Mouse (Mus musculus): Measurements from ENCODE around the gene Coro6. TPM values are rescaled to one million over a fixed set of nuclear protein-coding genes. Genes with fewer than 3 reads are reported as not detected.

Coro6 gene
- total RNA-seq (2012; rRNA removed): 0.48 and 0.80 TPM in 2 replicates

DNA sequence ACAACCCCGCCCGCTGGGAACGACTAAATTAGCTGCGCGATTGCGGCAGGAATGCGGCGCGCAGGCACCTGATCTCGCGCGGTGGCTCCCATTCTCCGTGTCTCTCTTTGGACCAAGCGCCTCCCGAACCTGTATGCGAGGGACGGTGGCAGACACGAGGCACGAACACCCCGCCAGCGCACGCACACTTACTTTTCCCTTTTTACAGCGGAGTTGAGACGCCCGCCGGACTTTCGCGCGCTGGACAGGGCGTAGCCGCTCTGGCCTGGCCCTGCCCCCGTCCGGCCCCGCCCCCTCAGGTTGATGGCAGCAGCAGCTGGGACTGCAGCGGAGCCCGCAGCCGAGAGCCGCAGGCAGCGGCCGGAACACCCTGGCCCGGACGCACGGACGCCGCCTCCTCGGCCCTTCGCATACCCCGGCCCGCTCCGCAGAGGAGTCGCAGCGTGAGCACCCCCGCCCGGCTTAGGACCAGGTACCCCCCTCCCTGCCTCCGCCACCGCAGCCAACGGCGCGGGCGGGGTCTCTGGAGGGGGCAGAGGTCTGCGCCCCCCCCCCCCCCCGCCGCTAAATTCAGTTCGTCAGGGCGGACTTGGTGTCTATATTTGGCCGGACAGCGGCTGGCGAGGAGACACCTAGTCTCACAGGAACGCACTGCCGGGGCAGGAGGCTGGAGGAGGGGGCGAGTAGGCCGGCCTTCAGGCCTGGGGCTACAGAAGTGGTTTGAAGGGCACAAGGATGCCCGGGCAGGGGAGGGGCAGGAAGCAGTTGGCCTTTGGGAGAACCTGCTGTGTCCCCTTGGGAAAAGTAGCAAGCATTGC, at the start of gene Coro6:
Gene Coro6 (plus strand): TSS at position 129 of the 818 bp plus-strand sequence.
- H3K4me1 ChIP-seq (ENCODE audit: control insufficient read depth in 2 of 2, insufficient read depth in 2 of 2, low read length in 2 of 2, poor library complexity in 1 of 2): peaks cover 0 to 21% of the 10 kb centered on the region in 2 experiments; a peak in 1 of 4 replicates
- no peaks in the 10 kb centered on the region for H3K9me3 ChIP-seq (ENCODE audit: control insufficient read depth, insufficient read depth, low read depth, low read length)
- no peaks in the 10 kb centered on the region for H3K36me3 ChIP-seq (ENCODE audit: control insufficient read depth, insufficient read depth, low read length, poor library complexity, severe bottlenecking)
- H3K4me3 ChIP-seq (ENCODE audit: insufficient read depth in 1 of 2, low read depth in 1 of 2, low read length in 2 of 2, poor library complexity in 1 of 2, severe bottlenecking in 1 of 2): peak within 1 kb of the TSS; percentile 69 to 78
- in situ Hi-C loops (cut with MboI; ENCODE audit: low sequenced_read_pairs in 2 of 2, unreplicated experiment in 2 of 2): no loop called here
- TF ChIP-seq ZNF384 (IDR thresholded peaks at IDR 0.05; ENCODE audit: low read depth, low read length): no peak
- TF ChIP-seq CHD2 (IDR thresholded peaks at IDR 0.05; ENCODE audit: low read depth, low read length): no peak
- TF ChIP-seq MAFK (IDR thresholded peaks at IDR 0.05; ENCODE audit: insufficient read depth, low read depth, low read length): no peak
- no peak for TF ChIP-seq HCFC1 (IDR thresholded peaks at IDR 0.05; ENCODE audit: borderline replicate concordance, insufficient read depth, low read length)
- TF ChIP-seq ZC3H11A (IDR thresholded peaks at IDR 0.05; ENCODE audit: borderline replicate concordance, low read depth, low read length): no peak
- H3K27ac ChIP-seq (ENCODE audit: insufficient read depth, low read depth, low read length, poor library complexity, severe bottlenecking): no peak within 1 kb of the TSS
- H3K9ac ChIP-seq (ENCODE audit: insufficient read depth, low read depth, low read length, poor library complexity, severe bottlenecking): peak within 1 kb of the TSS; percentile 70
- no peak for DNase-seq (ENCODE audit: low read depth, low spot score)

- H3K36me3 ChIP-seq (ENCODE audit: control insufficient read depth, insufficient read depth, low read length, poor library complexity, severe bottlenecking): no peaks in the 10 kb centered on the region
- H3K9me3 ChIP-seq (ENCODE audit: control insufficient read depth, insufficient read depth, low read depth, low read length): no peaks in the 10 kb centered on the region
- in situ Hi-C loops (cut with MboI; ENCODE audit: low sequenced_read_pairs in 2 of 2, unreplicated experiment in 2 of 2): no loop called here
- H3K4me3 ChIP-seq (ENCODE audit: insufficient read depth in 1 of 2, low read depth in 1 of 2, low read length in 2 of 2, poor library complexity in 1 of 2, severe bottlenecking in 1 of 2): no peak overlapping the region
- DNase-seq (ENCODE audit: low read depth, low spot score): no peak
- TF ChIP-seq ZC3H11A (IDR thresholded peaks at IDR 0.05; ENCODE audit: borderline replicate concordance, low read depth, low read length): no peak
- TF ChIP-seq ZNF384 (IDR thresholded peaks at IDR 0.05; ENCODE audit: low read depth, low read length): no peak
- TF ChIP-seq HCFC1 (IDR thresholded peaks at IDR 0.05; ENCODE audit: borderline replicate concordance, insufficient read depth, low read length): no peak
- no peak for TF ChIP-seq CHD2 (IDR thresholded peaks at IDR 0.05; ENCODE audit: low read depth, low read length)
- no peak for TF ChIP-seq MAFK (IDR thresholded peaks at IDR 0.05; ENCODE audit: insufficient read depth, low read depth, low read length)
- H3K27ac ChIP-seq (ENCODE audit: insufficient read depth, low read depth, low read length, poor library complexity, severe bottlenecking): no peak overlapping the region
- no peak overlapping the region for H3K9ac ChIP-seq (ENCODE audit: insufficient read depth, low read depth, low read length, poor library complexity, severe bottlenecking)
- no peaks in the 10 kb centered on the region for H3K4me1 ChIP-seq (ENCODE audit: control insufficient read depth in 2 of 2, insufficient read depth in 2 of 2, low read length in 2 of 2, poor library complexity in 1 of 2)
Measured at GRCm38 (mm10) chr11:77414141-77414839, 47.9 kb upstream of the Coro6 start.

DNA sequence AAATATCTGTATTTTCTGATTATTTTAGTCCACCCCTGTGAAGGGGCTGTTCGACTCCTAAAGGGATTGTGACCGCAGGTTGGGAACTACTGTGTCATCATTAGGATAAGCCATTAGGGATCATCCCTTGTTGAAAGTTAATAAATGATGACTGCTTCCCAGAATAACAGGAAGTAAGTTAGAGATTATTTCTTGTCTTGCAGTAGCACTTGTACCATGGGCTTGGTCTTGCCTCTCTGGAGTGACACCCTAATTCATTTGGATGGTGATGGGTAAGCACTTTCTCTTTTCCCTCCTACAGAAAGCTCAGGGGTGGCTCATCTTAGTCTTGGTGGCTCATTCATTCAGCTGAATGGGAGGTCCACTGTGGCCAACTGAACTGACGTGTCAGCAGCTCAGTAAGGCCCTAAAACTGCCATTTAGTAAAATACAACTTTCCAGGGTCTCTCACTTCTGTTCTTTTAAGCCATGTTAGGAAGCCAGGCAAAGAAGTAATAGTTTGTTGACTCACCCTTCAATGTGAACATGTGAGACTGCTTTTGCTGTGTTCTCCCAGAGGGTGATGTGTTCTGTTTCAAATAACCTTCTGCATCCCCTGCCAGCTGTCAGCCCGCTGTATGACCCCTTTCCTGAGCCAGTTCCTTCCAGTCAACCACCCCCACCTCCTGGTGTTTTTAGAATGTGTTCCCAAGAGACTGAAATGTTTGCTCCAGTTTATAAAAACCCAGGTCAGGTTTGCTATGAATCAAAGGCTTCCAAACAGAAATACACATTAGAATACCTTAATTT, 45.8 kb upstream of the Coro6 start:
- no peak for DNase-seq (ENCODE audit: low read depth, low spot score)
- in situ Hi-C loops (cut with MboI; ENCODE audit: low sequenced_read_pairs in 2 of 2, unreplicated experiment in 2 of 2): no loop called here
- H3K27ac ChIP-seq (ENCODE audit: insufficient read depth, low read depth, low read length, poor library complexity, severe bottlenecking): no peak overlapping the region
- no peaks in the 10 kb centered on the region for H3K36me3 ChIP-seq (ENCODE audit: control insufficient read depth, insufficient read depth, low read length, poor library complexity, severe bottlenecking)
- H3K9me3 ChIP-seq (ENCODE audit: control insufficient read depth, insufficient read depth, low read depth, low read length): no peaks in the 10 kb centered on the region
- H3K4me3 ChIP-seq (ENCODE audit: insufficient read depth in 1 of 2, low read depth in 1 of 2, low read length in 2 of 2, poor library complexity in 1 of 2, severe bottlenecking in 1 of 2): no peak overlapping the region
- TF ChIP-seq CHD2 (IDR thresholded peaks at IDR 0.05; ENCODE audit: low read depth, low read length) (no peak), MAFK (IDR thresholded peaks at IDR 0.05; ENCODE audit: insufficient read depth, low read depth, low read length) (no peak)
- no peaks in the 10 kb centered on the region for H3K4me1 ChIP-seq (ENCODE audit: control insufficient read depth in 2 of 2, insufficient read depth in 2 of 2, low read length in 2 of 2, poor library complexity in 1 of 2)
- no peak overlapping the region for H3K9ac ChIP-seq (ENCODE audit: insufficient read depth, low read depth, low read length, poor library complexity, severe bottlenecking)

- no peak for TF ChIP-seq ZC3H11A (IDR thresholded peaks at IDR 0.05; ENCODE audit: borderline replicate concordance, low read depth, low read length)
- no peak for TF ChIP-seq HCFC1 (IDR thresholded peaks at IDR 0.05; ENCODE audit: borderline replicate concordance, insufficient read depth, low read length)
- TF ChIP-seq CHD2 (IDR thresholded peaks at IDR 0.05; ENCODE audit: low read depth, low read length): no peak
- TF ChIP-seq MAFK (IDR thresholded peaks at IDR 0.05; ENCODE audit: insufficient read depth, low read depth, low read length): no peak
- TF ChIP-seq ZNF384 (IDR thresholded peaks at IDR 0.05; ENCODE audit: low read depth, low read length): no peak
- no peaks in the 10 kb centered on the region for H3K4me1 ChIP-seq (ENCODE audit: control insufficient read depth in 2 of 2, insufficient read depth in 2 of 2, low read length in 2 of 2, poor library complexity in 1 of 2)
- no peak overlapping the region for H3K4me3 ChIP-seq (ENCODE audit: insufficient read depth in 1 of 2, low read depth in 1 of 2, low read length in 2 of 2, poor library complexity in 1 of 2, severe bottlenecking in 1 of 2)
- no peaks in the 10 kb centered on the region for H3K36me3 ChIP-seq (ENCODE audit: control insufficient read depth, insufficient read depth, low read length, poor library complexity, severe bottlenecking)
- no peak overlapping the region for H3K9ac ChIP-seq (ENCODE audit: insufficient read depth, low read depth, low read length, poor library complexity, severe bottlenecking)
- no peaks in the 10 kb centered on the region for H3K9me3 ChIP-seq (ENCODE audit: control insufficient read depth, insufficient read depth, low read depth, low read length)
- in situ Hi-C loops (cut with MboI; ENCODE audit: low sequenced_read_pairs in 2 of 2, unreplicated experiment in 2 of 2): no loop called here
- DNase-seq (ENCODE audit: low read depth, low spot score): no peak
- no peak overlapping the region for H3K27ac ChIP-seq (ENCODE audit: insufficient read depth, low read depth, low read length, poor library complexity, severe bottlenecking)
Measured at GRCm38 (mm10) chr11:77418021-77418420, 44.2 kb upstream of the Coro6 start.

All from ES-E14 (cell line).